Mouse (Mus musculus) bone marrow macrophage, adult 2 months (primary cell): ENCODE data around the gene Tmem168.

Experiments
- CTCF ChIP-seq: IDR thresholded peaks from 2 replicates; pipeline ENCODE4 v1.5.1; 2012; ENCODE audit warnings: low read depth, mild to moderate bottlenecking, low read length, moderate library complexity
- POLR2A ChIP-seq: IDR thresholded peaks from 2 replicates; pipeline ENCODE4 v1.6.1; 2012; ENCODE audit warnings: mild to moderate bottlenecking, low read depth, low read length, borderline replicate concordance

- TF ChIP-seq CTCF (no peak), POLR2A (no peak)
These were observed 9.5 kb downstream of the Tmem168 start for GRCm38 (mm10) chr6:13598239-13598923.
